Mouse (Mus musculus) thymus, adult 18-20 months (tissue): ENCODE measurements around the gene Mast1.

ENCODE experiments used
- DNase-seq, 2 experiments: peaks; one replicate each; pipeline ENCODE4 v3.0.0; 2022; ENCODE audit warnings: mixed read lengths in 2 of 2

The Mast1 gene

GRCm38 (mm10) chr8:84871376-84872308 lies 65.5 kb downstream of the Mast1 start, which contains the start of gene Syce2:
Gene Syce2 (plus strand): TSS chr8:84872111.
- peak; percentile 64 to 77 for DNase-seq
